Mouse (Mus musculus) megakaryocyte, embryonic 14.5 days (primary cell): ENCODE results near the gene Chst1.

Experiments
- FLI1 ChIP-seq: IDR thresholded peaks from 2 replicates; pipeline ENCODE4 v1.6.1; 2012; ENCODE audit warnings: low read length, inconsistent platforms, mixed read lengths
- GATA1 ChIP-seq: IDR thresholded peaks from 3 replicates; pipeline ENCODE4 v1.6.1; 2012; ENCODE audit warnings: mixed read lengths, low read length, inconsistent platforms, borderline replicate concordance

DNA sequence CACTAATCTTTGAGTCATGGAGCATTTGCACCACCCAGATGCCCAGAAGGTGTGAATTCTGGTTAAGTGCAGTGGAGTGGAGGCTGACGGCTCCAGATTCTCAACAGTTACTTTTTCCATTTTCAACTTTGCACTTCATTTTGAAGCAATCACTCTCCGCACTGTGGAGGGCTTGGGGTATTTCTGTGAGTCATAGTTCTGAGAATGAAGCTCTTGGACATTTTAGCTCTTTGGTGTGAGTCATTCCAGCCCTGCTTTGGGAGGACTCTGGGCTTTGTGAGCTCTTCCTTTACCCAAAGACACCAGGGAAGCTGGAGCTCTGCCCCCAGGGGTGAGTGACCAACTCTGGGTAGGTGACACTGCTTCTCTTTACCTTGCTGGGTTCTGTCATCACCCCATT is 28.1 kb downstream of the Chst1 start:
- TF ChIP-seq GATA1 (no peak), FLI1 (no peak)
